Mouse (Mus musculus) megakaryocyte progenitor cell, adult 5-6 weeks (primary cell): ENCODE measurements around the gene Ltb4r1. TPM values are rescaled to one million over a fixed set of nuclear protein-coding genes. Genes with fewer than 3 reads are reported as not detected.

Experiments used
- ATAC-seq: replicated peaks from 2 replicates; pipeline ENCODE4 v1.8.0; 2016; ENCODE audit warnings: mild to moderate bottlenecking, moderate TSS enrichment, inconsistent platforms; ENCODE audit not compliant: poor library complexity
- total RNA-seq, 2 experiments: library from RNA; stranded (forward) in 1 of 2; stranded (reverse) in 1 of 2; fragments of 157-497, 149-512 nt in 1 of 2; fragments of 200-1000 nt in 1 of 2; gene quantifications; 2 replicates each; pipeline versions ENCODE4 v1.2.3 to v1.2.4; 2015 to 2017

Gene Ltb4r1
- total RNA-seq (2015), result 18.5 and 19.9 TPM in 2 replicates
- 31.4 and 42.4 TPM in 2 replicates for total RNA-seq (2017)

- ATAC-seq, result peak; percentile 45
Measured at GRCm38 (mm10) chr14:55765696-55766095, at the start of gene Ltb4r1. Gene Ltb4r1, plus strand, starts transcription at chr14:55765962.

- ATAC-seq, result no peak
Measured at GRCm38 (mm10) chr14:55716271-55716670, 49.5 kb upstream of the Ltb4r1 start.

DNA sequence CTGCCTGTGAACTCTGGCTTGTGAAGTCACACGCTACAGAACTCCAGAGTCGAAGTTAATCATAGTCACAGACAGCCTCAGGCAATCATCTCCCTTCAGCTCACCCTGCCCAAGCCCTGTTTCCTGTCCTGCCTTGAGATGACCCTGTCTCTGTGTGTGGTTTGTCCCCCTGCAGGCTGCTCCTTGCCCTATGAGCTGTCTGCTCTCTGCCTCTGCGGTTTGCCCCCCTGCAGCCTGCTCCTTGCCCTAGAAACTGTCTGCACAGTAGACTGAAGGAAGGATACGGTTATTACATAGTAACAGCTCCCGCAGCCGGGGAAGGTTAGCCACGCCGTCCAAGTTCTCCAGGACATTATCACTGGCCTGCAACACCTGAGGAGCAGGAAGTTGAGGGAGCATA is 48.9 kb upstream of the Ltb4r1 start:
- ATAC-seq, result no peak

GRCm38 (mm10) chr14:55719737-55720136 is 46.0 kb upstream of the Ltb4r1 start:
- no peak for ATAC-seq

GRCm38 (mm10) chr14:55720666-55721065 is 45.1 kb upstream of the Ltb4r1 start:
- ATAC-seq, result no peak

DNA sequence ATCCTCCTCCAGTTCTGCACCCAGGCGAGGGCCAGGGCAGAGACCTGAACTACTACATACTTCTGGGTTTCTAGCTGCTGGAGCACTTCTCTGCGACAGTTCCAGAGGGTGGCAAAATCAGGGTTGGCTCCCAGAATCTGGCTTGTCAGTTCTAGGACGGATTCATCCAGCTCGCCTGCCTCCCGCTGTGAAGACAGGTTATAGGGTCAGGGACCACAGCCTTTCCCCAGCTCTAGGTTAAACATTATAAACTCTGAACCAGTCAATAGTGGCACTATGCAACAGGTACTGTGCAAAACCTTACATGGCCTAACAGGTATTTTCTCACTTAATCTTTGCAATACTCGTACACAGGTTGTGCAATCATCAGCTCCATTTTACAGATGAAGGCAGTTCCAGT is 44.7 kb upstream of the Ltb4r1 start:
- no peak for ATAC-seq

- ATAC-seq, result peak; percentile 76
Measured at GRCm38 (mm10) chr14:55721700-55722437, 43.9 kb upstream of the Ltb4r1 start, which contains the start of gene Rabggta. Gene Rabggta, minus strand, starts transcription at chr14:55722263.

- no peak for ATAC-seq
Measured at GRCm38 (mm10) chr14:55722438-55722945, 43.3 kb upstream of the Ltb4r1 start.

- ATAC-seq, result no peak
Measured at GRCm38 (mm10) chr14:55723433-55723832, 42.3 kb upstream of the Ltb4r1 start.

DNA sequence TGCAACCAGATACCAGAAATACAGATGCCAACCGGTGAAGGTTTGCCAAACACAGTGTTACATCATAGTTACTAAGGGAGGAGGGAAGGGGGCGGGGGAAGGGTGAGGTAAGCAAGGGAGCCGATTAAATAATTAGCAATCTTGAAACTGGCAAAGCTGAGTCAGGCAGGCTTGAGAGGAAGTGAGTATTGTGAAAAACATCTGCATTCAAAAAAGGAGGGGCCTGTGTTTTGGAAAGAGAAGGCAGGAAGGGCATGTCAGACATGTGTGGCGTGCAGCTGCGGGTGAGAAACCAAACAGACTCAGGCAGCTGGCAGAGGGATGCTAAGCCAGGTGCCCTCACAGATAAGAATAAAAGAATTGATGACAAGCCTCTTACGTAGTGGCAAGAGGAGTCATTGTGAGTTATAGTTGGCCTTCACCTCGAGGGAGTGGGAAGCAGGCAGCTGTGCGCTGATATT is 41.3 kb upstream of the Ltb4r1 start:
- ATAC-seq, result peak; percentile 67

GRCm38 (mm10) chr14:55726261-55726660 is 39.5 kb upstream of the Ltb4r1 start:
- no peak for ATAC-seq

DNA sequence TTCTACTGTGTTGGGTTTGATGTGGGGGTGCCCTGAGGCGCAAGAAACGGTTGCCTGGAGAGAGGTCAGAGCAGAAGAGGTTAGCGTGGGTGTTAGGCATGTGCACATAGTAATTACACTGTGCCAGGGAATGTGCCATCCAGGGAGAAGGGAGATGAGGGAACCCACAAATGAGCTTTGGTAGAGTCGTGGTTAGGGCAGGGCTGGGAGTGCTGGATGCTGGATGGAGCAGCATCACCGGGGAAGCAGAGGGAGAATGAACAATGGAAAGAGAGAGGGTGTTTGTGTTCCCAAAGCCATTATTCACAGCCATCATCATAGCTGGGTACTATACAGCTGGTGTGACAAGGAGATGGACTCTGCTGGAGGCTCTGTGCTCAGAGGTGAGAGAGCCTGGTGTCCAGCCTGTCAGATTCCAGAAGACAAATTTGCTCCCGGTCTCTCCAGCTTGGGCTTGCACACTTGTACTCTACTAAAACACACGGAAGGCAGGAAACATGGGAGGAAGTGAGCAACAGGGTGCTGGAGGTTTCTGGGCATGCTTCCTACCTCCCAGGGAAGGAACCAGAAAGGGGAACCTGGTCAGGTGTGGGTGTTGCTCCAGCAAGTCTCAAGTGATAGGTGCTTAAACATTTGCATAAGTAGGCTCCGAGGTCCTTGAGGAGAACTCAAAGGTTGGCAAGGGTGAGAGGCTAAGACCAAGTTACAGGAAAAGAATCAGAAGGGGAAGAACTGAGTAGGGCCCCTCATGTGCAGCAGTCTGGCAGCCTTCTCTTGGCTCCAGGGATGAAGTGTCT is 37.7 kb upstream of the Ltb4r1 start:
- 0 out of 2 replicates have a peak, but pooled peaks have one; percentile 20 for ATAC-seq

DNA sequence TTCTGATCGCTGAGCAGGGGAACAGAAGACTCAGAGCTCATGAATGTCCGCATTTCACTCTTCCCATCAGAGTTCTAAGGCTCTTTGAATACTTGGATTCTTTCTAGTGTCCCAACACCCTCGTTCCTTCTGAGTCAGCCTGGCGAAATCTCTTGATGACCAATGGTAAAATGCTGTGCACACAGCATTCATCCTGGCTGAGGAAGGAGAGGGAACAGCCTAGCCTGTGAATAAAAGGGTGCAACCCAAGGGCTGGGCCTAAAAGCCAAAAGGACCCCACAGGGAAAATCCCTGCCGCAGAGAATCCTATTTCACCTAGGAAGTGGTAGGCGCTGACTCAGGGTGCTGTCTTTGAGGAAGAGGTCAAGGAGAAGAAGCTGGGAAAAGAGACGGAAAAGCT is 35.6 kb upstream of the Ltb4r1 start:
- ATAC-seq, result no peak

GRCm38 (mm10) chr14:55730531-55731032 is 35.2 kb upstream of the Ltb4r1 start:
- ATAC-seq, result no peak

DNA sequence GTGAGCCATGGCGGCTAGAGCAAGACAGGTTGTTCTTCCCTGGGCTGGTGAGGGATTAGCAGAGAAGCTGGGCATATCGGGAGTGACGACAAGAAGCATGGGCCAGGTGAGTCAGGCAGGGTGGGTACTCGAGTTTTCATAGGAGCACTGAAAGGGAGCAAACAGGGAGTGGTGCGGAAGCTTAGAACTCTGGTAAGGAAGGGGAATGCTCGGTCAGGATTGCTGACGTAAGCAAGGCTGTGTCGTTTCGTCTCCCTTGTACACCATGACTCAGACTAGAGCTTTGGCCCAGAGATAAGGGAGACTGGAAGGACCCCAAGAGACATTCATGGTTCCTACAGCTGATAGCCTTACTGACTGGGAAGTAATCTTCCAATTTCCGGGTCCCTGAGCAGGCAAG is 31.9 kb upstream of the Ltb4r1 start:
- no peak for ATAC-seq

- peak; percentile 39; the same call in 1 of the 2 replicates for ATAC-seq
Measured at GRCm38 (mm10) chr14:55734869-55735268, 30.9 kb upstream of the Ltb4r1 start.

DNA sequence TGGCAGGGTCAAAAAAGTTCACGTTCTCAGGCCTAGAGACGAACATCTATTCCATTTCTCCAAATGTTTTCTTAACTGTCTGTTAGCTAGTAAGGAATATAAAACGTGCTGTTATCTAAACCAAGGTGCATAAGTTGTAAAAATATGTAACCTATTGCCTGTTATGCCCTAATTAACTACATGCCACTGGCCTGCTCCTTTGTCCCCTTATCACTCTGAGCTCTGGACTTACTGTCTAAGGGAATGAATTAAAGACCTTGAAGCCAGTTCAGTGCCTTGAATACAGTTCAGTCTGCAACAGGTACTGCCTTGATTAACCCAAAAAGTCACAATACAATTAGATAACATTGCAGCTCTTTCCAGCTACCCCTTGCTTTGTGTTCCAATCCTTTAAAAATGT is 30.4 kb upstream of the Ltb4r1 start:
- no peak for ATAC-seq

GRCm38 (mm10) chr14:55735758-55736157 is 30.0 kb upstream of the Ltb4r1 start:
- 0 out of 2 replicates have a peak, but pooled peaks have one; percentile 29 for ATAC-seq

DNA sequence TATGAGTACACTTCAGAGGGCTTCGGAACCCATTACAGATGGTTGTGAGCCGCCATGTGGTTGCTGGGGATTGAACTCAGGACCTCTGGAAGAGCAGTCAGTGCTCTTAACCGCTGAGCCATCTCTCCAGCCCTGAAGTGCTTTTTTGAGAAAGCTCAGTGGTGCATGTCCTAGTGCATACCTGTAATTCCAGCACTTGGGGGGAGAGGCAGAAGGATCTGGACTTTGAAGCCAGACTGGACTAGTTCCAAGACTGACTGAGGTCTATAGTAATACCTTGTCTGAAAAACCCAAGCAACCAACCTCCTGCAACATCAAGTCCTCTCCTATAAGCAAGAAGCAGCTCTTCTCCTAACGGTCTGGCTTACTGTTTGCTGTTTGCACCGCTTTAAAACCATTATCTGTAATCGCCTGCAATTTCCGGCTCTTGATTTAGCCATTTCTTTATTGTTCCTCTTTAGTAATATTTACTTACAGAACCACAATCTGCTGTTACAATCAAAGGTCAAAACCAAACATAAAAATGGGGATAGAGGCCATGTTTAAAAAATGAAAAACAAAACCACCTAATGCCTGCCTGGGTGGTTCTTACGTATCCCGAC is 28.6 kb upstream of the Ltb4r1 start:
- ATAC-seq, result peak; percentile 42; the same call in 1 of the 2 replicates

DNA sequence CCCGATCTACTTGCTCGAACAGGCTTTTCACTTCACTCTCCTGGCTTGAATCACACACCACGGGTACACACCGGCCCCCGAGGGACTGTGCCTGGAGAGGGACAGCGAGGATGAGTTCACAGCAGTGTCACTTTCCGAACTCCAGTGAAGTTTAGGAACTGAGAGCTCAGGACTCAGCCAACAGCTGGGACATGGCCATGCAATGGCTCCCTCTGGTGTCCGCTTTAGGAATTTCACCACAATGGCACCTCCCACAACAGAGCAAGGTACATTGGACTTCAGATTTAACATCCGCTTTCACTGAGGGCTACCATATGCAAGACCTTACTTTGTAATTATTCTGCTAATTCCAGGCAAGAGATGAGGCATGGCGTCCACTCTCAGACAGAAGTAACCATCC is 22.1 kb upstream of the Ltb4r1 start:
- peak; percentile 84 for ATAC-seq
